Mouse (Mus musculus): ENCODE measurements at regions not wholly inside any gene's neighbourhood (a gene's known extent, or its start where the extent isn't known, plus 50 kb on each side); places are given as distances from the start of the nearest gene placed in this dataset.

- 66% methylated on average over 2 of the region's 2 CpGs for WGBS
- H3K4me1 ChIP-seq (replicated peaks; ENCODE audit: control insufficient read depth, insufficient read depth, low read length), result no peaks in the 10 kb centered on the region
- peaks cover 5% of the 10 kb centered on the region; the same call in 1 of the 2 replicates for H3K9me3 ChIP-seq (ENCODE audit: control insufficient read depth, low read length)
- no peak overlapping the region for H3K9ac ChIP-seq (replicated peaks; ENCODE audit: low read depth, low read length)
- ATAC-seq, result peak; percentile 95
- H3K4me2 ChIP-seq (ENCODE audit: low read length), result no peak overlapping the region
- H3K27ac ChIP-seq (ENCODE audit: low read length), result no peak overlapping the region
- no peaks in the 10 kb centered on the region for H3K36me3 ChIP-seq (ENCODE audit: control insufficient read depth, insufficient read depth)
- H3K4me3 ChIP-seq (replicated peaks; ENCODE audit: low read length), result no peak overlapping the region
- H3K27me3 ChIP-seq (replicated peaks; ENCODE audit: control insufficient read depth, insufficient read depth, low read length), result no peaks in the 10 kb centered on the region
Measured at GRCm38 (mm10) chr13:15078635-15079094, 384.4 kb upstream of the Gli3 start.

- no peak overlapping the region for H3K27ac ChIP-seq (ENCODE audit: low read length)
- no peak overlapping the region for H3K9ac ChIP-seq (replicated peaks; ENCODE audit: low read depth, low read length)
- no peaks in the 10 kb centered on the region for H3K36me3 ChIP-seq (ENCODE audit: control insufficient read depth, insufficient read depth)
- no peak overlapping the region for H3K4me3 ChIP-seq (replicated peaks; ENCODE audit: low read length)
- H3K27me3 ChIP-seq (replicated peaks; ENCODE audit: control insufficient read depth, insufficient read depth, low read length), result no peaks in the 10 kb centered on the region
- ATAC-seq, result peak; percentile 79
- H3K4me1 ChIP-seq (replicated peaks; ENCODE audit: control insufficient read depth, insufficient read depth, low read length), result no peaks in the 10 kb centered on the region
- H3K9me3 ChIP-seq (ENCODE audit: control insufficient read depth, low read length), result peaks cover 5% of the 10 kb centered on the region; the same call in 1 of the 2 replicates
- H3K4me2 ChIP-seq (ENCODE audit: low read length), result no peak overlapping the region
Measured at GRCm38 (mm10) chr13:15079148-15079547, 383.9 kb upstream of the Gli3 start.

- H3K9me3 ChIP-seq (ENCODE audit: control insufficient read depth, low read length), result peaks cover 5% of the 10 kb centered on the region; the same call in 1 of the 2 replicates
- H3K27ac ChIP-seq (ENCODE audit: low read length), result no peak overlapping the region
- H3K4me1 ChIP-seq (replicated peaks; ENCODE audit: control insufficient read depth, insufficient read depth, low read length), result no peaks in the 10 kb centered on the region
- no peak overlapping the region for H3K4me2 ChIP-seq (ENCODE audit: low read length)
- no peaks in the 10 kb centered on the region for H3K27me3 ChIP-seq (replicated peaks; ENCODE audit: control insufficient read depth, insufficient read depth, low read length)
- WGBS, result 87% methylated on average over 2 of the region's 2 CpGs
- H3K9ac ChIP-seq (replicated peaks; ENCODE audit: low read depth, low read length), result no peak overlapping the region
- no peaks in the 10 kb centered on the region for H3K36me3 ChIP-seq (ENCODE audit: control insufficient read depth, insufficient read depth)
- no peak overlapping the region for H3K4me3 ChIP-seq (replicated peaks; ENCODE audit: low read length)
- ATAC-seq, result no peak
Measured at GRCm38 (mm10) chr13:15082255-15082932, 380.6 kb upstream of the Gli3 start.

- Histone ChIP-seq H3K4me1 (replicated peaks; ENCODE audit: control insufficient read depth, insufficient read depth, low read length) (no peaks in the 10 kb centered on the region), H3K27ac (ENCODE audit: low read length) (no peak overlapping the region), H3K4me3 (replicated peaks; ENCODE audit: low read length) (no peak overlapping the region), H3K27me3 (replicated peaks; ENCODE audit: control insufficient read depth, insufficient read depth, low read length) (no peaks in the 10 kb centered on the region), H3K36me3 (ENCODE audit: control insufficient read depth, insufficient read depth) (no peaks in the 10 kb centered on the region), H3K9me3 (ENCODE audit: control insufficient read depth, low read length) (no peaks in the 10 kb centered on the region), H3K9ac (replicated peaks; ENCODE audit: low read depth, low read length) (no peak overlapping the region), H3K4me2 (ENCODE audit: low read length) (no peak overlapping the region)
- no peak for ATAC-seq
- WGBS, result 90% methylated on average over 1 of the region's 1 CpGs
Measured at GRCm38 (mm10) chr13:15094836-15095235, 368.2 kb upstream of the Gli3 start.

GRCm38 (mm10) chr13:15107753-15108305, 355.2 kb upstream of the Gli3 start:
- H3K27me3 ChIP-seq (replicated peaks; ENCODE audit: control insufficient read depth, insufficient read depth, low read length), result no peaks in the 10 kb centered on the region
- 2% methylated on average over 6 of the region's 6 CpGs for WGBS
- no peaks in the 10 kb centered on the region for H3K9me3 ChIP-seq (ENCODE audit: control insufficient read depth, low read length)
- H3K36me3 ChIP-seq (ENCODE audit: control insufficient read depth, insufficient read depth), result no peaks in the 10 kb centered on the region
- H3K9ac ChIP-seq (replicated peaks; ENCODE audit: low read depth, low read length), result no peak overlapping the region
- no peak for ATAC-seq
- no peak overlapping the region for H3K4me2 ChIP-seq (ENCODE audit: low read length)
- 0 out of 2 replicates have a peak, but pooled peaks cover 3% of the 10 kb centered on the region for H3K4me1 ChIP-seq (replicated peaks; ENCODE audit: control insufficient read depth, insufficient read depth, low read length)
- no peak overlapping the region for H3K4me3 ChIP-seq (replicated peaks; ENCODE audit: low read length)
- no peak overlapping the region for H3K27ac ChIP-seq (ENCODE audit: low read length)

GRCm38 (mm10) chr13:15113383-15113782, 349.7 kb upstream of the Gli3 start:
- 50% methylated on average over 7 of the region's 7 CpGs for WGBS
- Histone ChIP-seq H3K9ac (replicated peaks; ENCODE audit: low read depth, low read length) (no peak overlapping the region), H3K36me3 (ENCODE audit: control insufficient read depth, insufficient read depth) (no peaks in the 10 kb centered on the region), H3K4me3 (replicated peaks; ENCODE audit: low read length) (no peak overlapping the region), H3K4me1 (replicated peaks; ENCODE audit: control insufficient read depth, insufficient read depth, low read length) (no peaks in the 10 kb centered on the region), H3K27ac (ENCODE audit: low read length) (no peak overlapping the region), H3K9me3 (ENCODE audit: control insufficient read depth, low read length) (no peaks in the 10 kb centered on the region), H3K4me2 (ENCODE audit: low read length) (no peak overlapping the region), H3K27me3 (replicated peaks; ENCODE audit: control insufficient read depth, insufficient read depth, low read length) (no peaks in the 10 kb centered on the region)
- peak; percentile 74 for ATAC-seq

GRCm38 (mm10) chr13:15130249-15130648, 332.8 kb upstream of the Gli3 start:
- Histone ChIP-seq H3K9me3 (ENCODE audit: control insufficient read depth, low read length) (0 out of 2 replicates have a peak, but pooled peaks cover 2% of the 10 kb centered on the region), H3K27ac (ENCODE audit: low read length) (no peak overlapping the region), H3K27me3 (replicated peaks; ENCODE audit: control insufficient read depth, insufficient read depth, low read length) (no peaks in the 10 kb centered on the region), H3K4me1 (replicated peaks; ENCODE audit: control insufficient read depth, insufficient read depth, low read length) (no peaks in the 10 kb centered on the region), H3K36me3 (ENCODE audit: control insufficient read depth, insufficient read depth) (no peaks in the 10 kb centered on the region), H3K9ac (replicated peaks; ENCODE audit: low read depth, low read length) (no peak overlapping the region), H3K4me2 (ENCODE audit: low read length) (no peak overlapping the region), H3K4me3 (replicated peaks; ENCODE audit: low read length) (no peak overlapping the region)
- 77% methylated on average over 2 of the region's 2 CpGs for WGBS
- peak; percentile 38; the same call in 1 of the 2 replicates for ATAC-seq

- no peak for ATAC-seq
- H3K27me3 ChIP-seq (replicated peaks; ENCODE audit: control insufficient read depth, insufficient read depth, low read length), result no peaks in the 10 kb centered on the region
- H3K4me3 ChIP-seq (replicated peaks; ENCODE audit: low read length), result no peak overlapping the region
- no peaks in the 10 kb centered on the region for H3K4me1 ChIP-seq (replicated peaks; ENCODE audit: control insufficient read depth, insufficient read depth, low read length)
- no peak overlapping the region for H3K27ac ChIP-seq (ENCODE audit: low read length)
- 53% methylated on average over 6 of the region's 6 CpGs for WGBS
- H3K36me3 ChIP-seq (ENCODE audit: control insufficient read depth, insufficient read depth), result no peaks in the 10 kb centered on the region
- H3K9me3 ChIP-seq (ENCODE audit: control insufficient read depth, low read length), result no peaks in the 10 kb centered on the region
- no peak overlapping the region for H3K4me2 ChIP-seq (ENCODE audit: low read length)
- no peak overlapping the region for H3K9ac ChIP-seq (replicated peaks; ENCODE audit: low read depth, low read length)
Measured at GRCm38 (mm10) chr13:15146167-15146566, 316.9 kb upstream of the Gli3 start.

GRCm38 (mm10) chr13:15180898-15181297, 282.1 kb upstream of the Gli3 start:
- WGBS, result 88% methylated on average over 2 of the region's 2 CpGs
- H3K4me3 ChIP-seq (replicated peaks; ENCODE audit: low read length), result no peak overlapping the region
- no peak overlapping the region for H3K4me2 ChIP-seq (ENCODE audit: low read length)
- H3K27ac ChIP-seq (ENCODE audit: low read length), result no peak overlapping the region
- no peaks in the 10 kb centered on the region for H3K9me3 ChIP-seq (ENCODE audit: control insufficient read depth, low read length)
- no peaks in the 10 kb centered on the region for H3K4me1 ChIP-seq (replicated peaks; ENCODE audit: control insufficient read depth, insufficient read depth, low read length)
- H3K9ac ChIP-seq (replicated peaks; ENCODE audit: low read depth, low read length), result no peak overlapping the region
- no peak for ATAC-seq
- no peaks in the 10 kb centered on the region for H3K27me3 ChIP-seq (replicated peaks; ENCODE audit: control insufficient read depth, insufficient read depth, low read length)
- no peaks in the 10 kb centered on the region for H3K36me3 ChIP-seq (ENCODE audit: control insufficient read depth, insufficient read depth)

Data from forebrain, embryonic 16.5 days (tissue).